Mouse (Mus musculus) neural tube, embryonic 14.5 days (tissue): ENCODE measurements around the gene Fads2. TPM values are rescaled to one million over a fixed set of nuclear protein-coding genes. Genes with fewer than 3 reads are reported as not detected.

Experiments
- ATAC-seq: fragments of 200-750 bp; cut with Nextera tagmentation; 2 replicates; pipeline ENCODE4 v1.8.0; 2017; ENCODE audit warnings: low read depth, mild to moderate bottlenecking, moderate TSS enrichment, moderate library complexity
- H3K27ac ChIP-seq: fragments of 300-500 bp; sonication (generic); 2 replicates; pipeline ENCODE4 v1.5.1; 2014; ENCODE audit warnings: low read depth, mild to moderate bottlenecking, control low read depth, low read length, moderate library complexity, mixed read lengths
- H3K27me3 ChIP-seq: fragments of 300-500 bp; sonication (generic); 2 replicates; pipeline ENCODE4 v1.6.1; 2014; ENCODE audit warnings: low read length; ENCODE audit not compliant: control insufficient read depth, insufficient read depth
- H3K36me3 ChIP-seq: fragments of 300-500 bp; sonication (generic); 2 replicates; pipeline ENCODE4 v1.6.1; 2014; ENCODE audit warnings: low read length, mixed read lengths; ENCODE audit not compliant: control insufficient read depth, insufficient read depth
- H3K4me1 ChIP-seq: fragments of 300-500 bp; sonication (generic); 2 replicates; pipeline ENCODE4 v1.6.1; 2014; ENCODE audit warnings: low read length; ENCODE audit not compliant: control insufficient read depth, insufficient read depth
- H3K4me2 ChIP-seq: fragments of 300-500 bp; sonication (generic); 2 replicates; pipeline ENCODE4 v1.6.1; 2014; ENCODE audit warnings: mild to moderate bottlenecking, low read depth, low read length, control low read depth
- H3K4me3 ChIP-seq: fragments of 300-500 bp; sonication (generic); 2 replicates; pipeline ENCODE4 v1.5.1; 2014; ENCODE audit warnings: low read depth, low read length, control low read depth, mixed read lengths
- H3K9ac ChIP-seq: fragments of 300-500 bp; sonication (generic); replicated peaks from 2 replicates; pipeline ENCODE4 v1.6.1; 2014; ENCODE audit warnings: low read depth, mild to moderate bottlenecking, control low read depth, low read length, mixed read lengths
- H3K9me3 ChIP-seq: fragments of 300-500 bp; sonication (generic); 2 replicates; pipeline ENCODE4 v1.6.1; 2016; ENCODE audit warnings: low read length; ENCODE audit not compliant: control insufficient read depth
- WGBS: fragments of 180-500 bp; shearing (Covaris S2); extraction: QIAGEN DNeasy Blood & Tissue Kit; methylation state at CpG from one replicate; pipeline ENCODE4 v1.1.7; 2014; 5-methylcytosine and 5-hydroxymethylcytosine counted together
- polyA plus RNA-seq: library from polyadenylated mRNA; unstranded; fragments of >200 nt; fragmentation: Nextera tagmentation; extraction: Ambion mirVana; gene quantifications from 2 replicates; pipeline ENCODE4 v1.2.1, GENCODE M21; 2014

The Fads2 gene
- polyA plus RNA-seq, 1 experiment from 2014 or later = 55.3 TPM

DNA sequence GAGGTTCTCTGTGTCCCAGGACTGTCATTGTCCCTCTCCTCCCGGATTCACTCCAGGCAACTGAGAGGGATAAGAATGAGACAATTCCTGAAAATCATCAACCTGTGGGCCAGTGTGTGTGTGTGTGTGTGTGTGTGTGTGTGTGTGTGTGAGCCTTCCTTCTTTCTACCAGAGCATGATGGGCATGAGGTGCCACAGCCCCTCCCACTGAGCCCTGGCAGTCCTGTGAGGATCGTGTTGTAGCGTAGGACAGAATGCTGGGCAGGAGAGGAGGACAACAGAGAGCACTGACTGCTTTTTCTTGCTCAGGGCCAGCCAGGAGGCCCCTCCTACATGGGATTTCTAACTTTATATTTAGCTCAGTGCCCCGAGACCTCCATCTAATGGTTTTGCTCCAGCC lies 58.7 kb downstream of the Fads2 start:
- H3K9ac ChIP-seq = no peak overlapping the region

DNA sequence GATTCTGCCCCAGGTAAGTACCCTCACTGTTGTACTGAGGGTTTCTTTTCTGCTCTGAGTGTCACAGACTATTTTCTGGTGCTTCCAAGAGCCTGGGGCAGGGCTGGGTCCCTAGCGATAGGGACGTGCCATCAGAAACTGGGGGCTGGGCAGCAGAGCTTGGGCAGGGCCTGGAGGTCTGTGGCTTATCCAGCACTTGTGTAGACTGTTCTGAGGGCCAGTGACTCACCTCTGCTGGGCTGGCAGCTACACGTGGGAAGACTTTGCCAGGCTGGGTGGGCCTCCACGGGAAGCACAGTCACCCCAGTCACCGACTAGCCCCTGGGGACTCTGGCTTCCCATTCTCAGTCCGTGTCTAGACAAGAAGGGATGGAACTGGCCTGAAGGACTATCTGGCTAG lies 59.3 kb downstream of the Fads2 start:
- no peaks in the 10 kb centered on the region for H3K9me3 ChIP-seq
- 57% methylated on average over 6 of the region's 6 CpGs for WGBS
- ATAC-seq = peak; percentile 15

More for the DNA sequence above, 58.7 kb downstream of the Fads2 start:
- Histone ChIP-seq H3K36me3 (no peaks in the 10 kb centered on the region), H3K27ac (no peak overlapping the region), H3K27me3 (no peaks in the 10 kb centered on the region; the same call in 1 of the 2 replicates), H3K4me2 (peak overlapping the region; percentile 92), H3K9me3 (no peaks in the 10 kb centered on the region), H3K4me3 (peak overlapping the region; percentile 61; the same call in 1 of the 2 replicates), H3K4me1 (no peaks in the 10 kb centered on the region)
- WGBS = 88% methylated on average over 4 of the region's 4 CpGs
- ATAC-seq = no peak

DNA sequence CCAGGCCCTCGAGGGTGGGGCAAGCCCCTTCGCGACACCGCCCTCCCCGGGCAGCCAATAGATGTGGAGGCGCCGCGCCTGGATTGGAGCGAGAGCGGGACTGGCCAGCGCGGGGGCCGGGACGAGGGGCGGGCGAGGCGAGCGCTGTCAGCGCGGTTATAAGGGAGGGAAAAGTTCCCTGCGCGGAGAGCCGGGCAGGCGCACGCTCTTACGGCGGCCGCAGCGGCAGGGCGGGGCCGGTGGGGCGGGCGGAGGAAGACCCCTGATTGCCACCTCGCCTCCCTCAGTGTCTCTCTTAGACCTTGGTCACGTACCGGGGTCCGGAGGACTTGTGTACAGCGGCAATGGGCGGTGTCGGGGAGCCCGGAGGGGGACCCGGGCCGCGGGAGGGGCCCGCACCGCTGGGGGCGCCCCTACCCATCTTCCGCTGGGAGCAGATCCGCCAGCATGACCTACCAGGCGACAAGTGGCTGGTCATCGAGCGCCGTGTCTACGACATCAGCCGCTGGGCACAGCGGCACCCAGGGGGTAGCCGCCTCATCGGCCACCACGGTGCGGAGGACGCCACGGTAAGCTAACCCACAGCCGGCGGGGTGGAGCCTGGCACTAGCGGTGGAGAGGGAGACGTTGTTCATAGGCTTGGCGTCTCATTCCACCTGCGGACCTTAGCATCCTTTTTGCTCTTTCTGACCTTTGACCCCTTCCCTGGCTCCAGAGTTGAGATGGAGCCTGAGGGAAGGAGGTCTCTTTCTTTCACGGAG lies 60.0 kb downstream of the Fads2 start, which contains the start of gene Fads3:
Gene Fads3 (plus strand): TSS at position 182 of the 761 bp plus-strand sequence.
- Histone ChIP-seq H3K9me3 (no peaks in the 10 kb centered on the region), H3K27ac (0 out of 2 replicates have a peak within 1 kb of the TSS, but pooled peaks have one; percentile 28), H3K27me3 (no peaks in the 10 kb centered on the region; the same call in 1 of the 2 replicates), H3K4me1 (no peaks in the 10 kb centered on the region), H3K4me3 (peak within 1 kb of the TSS; percentile 61), H3K9ac (peak within 1 kb of the TSS; percentile 63), H3K4me2 (peak within 1 kb of the TSS; percentile 92), H3K36me3 (no peaks in the 10 kb centered on the region)
- under 1% methylated on average over 64 of the region's 69 CpGs for WGBS
- peak; percentile 91 for ATAC-seq

More for the DNA sequence above, 59.3 kb downstream of the Fads2 start:
- no peaks in the 10 kb centered on the region for H3K4me1 ChIP-seq
- peak overlapping the region; percentile 63 for H3K9ac ChIP-seq
- no peaks in the 10 kb centered on the region; the same call in 1 of the 2 replicates for H3K27me3 ChIP-seq
- H3K4me2 ChIP-seq = peak overlapping the region; percentile 92
- peak overlapping the region; percentile 61 for H3K4me3 ChIP-seq
- H3K27ac ChIP-seq = no peak overlapping the region
- H3K36me3 ChIP-seq = no peaks in the 10 kb centered on the region

DNA sequence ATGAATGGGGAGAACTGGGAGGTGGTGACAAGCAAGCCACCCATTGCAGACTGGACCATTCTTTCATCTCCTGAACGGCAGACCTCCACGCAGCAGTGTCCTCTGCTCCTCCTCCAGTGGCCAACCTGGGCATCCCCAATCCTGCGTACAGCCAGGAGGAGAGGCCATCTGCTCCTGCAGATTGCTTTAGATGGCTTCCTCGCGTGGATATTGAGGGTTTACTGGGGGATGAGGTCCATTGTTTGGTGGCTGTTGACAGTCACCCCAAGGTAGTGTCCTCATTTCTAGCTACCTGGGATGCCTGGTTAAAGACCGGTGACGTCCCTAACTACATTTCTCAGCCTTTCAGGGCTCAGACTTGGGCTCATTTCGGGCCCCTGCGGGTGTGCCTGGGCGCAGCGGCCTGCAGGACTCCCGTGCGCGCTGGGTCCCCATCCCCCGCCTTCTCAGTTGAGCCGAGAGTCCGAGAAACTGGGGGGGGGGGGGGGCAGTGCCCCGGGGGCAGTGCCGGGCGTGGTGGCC lies 60.6 kb downstream of the Fads2 start:
- Histone ChIP-seq H3K27ac (no peak overlapping the region), H3K36me3 (no peaks in the 10 kb centered on the region), H3K4me1 (no peaks in the 10 kb centered on the region)

DNA sequence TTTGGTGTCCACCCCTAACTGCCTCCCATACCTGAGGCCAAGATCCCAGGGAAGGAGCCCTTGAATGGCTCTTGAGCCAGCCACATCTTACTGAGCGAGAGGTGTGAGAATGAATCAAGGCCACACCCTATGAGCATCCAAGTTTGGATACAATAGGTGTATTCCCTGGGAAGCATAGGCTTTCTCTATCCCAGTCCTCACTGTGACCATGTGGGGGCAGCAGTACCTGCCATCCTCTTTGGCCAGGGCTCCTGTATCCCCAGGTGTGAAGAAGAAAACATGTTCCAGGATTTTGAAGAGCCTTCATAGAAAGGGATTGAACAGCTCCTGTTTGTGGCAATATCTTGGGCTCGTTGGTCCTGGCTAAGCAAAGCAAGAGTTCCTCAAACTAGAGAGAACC lies 61.9 kb downstream of the Fads2 start:
- Histone ChIP-seq H3K27ac (no peak overlapping the region), H3K9ac (no peak overlapping the region), H3K36me3 (no peaks in the 10 kb centered on the region), H3K27me3 (no peaks in the 10 kb centered on the region; the same call in 1 of the 2 replicates), H3K4me3 (no peak overlapping the region), H3K4me1 (no peaks in the 10 kb centered on the region), H3K9me3 (no peaks in the 10 kb centered on the region), H3K4me2 (no peak overlapping the region)
- ATAC-seq = no peak
- 91% methylated on average over 2 of the region's 2 CpGs for WGBS

More for the DNA sequence above, 60.6 kb downstream of the Fads2 start:
- WGBS = 5% methylated on average over 20 of the region's 20 CpGs
- Histone ChIP-seq H3K4me3 (peak overlapping the region; percentile 61), H3K27me3 (no peaks in the 10 kb centered on the region; the same call in 1 of the 2 replicates), H3K9me3 (no peaks in the 10 kb centered on the region), H3K9ac (peak overlapping the region; percentile 63), H3K4me2 (peak overlapping the region; percentile 92)
- ATAC-seq = peak; percentile 49

DNA sequence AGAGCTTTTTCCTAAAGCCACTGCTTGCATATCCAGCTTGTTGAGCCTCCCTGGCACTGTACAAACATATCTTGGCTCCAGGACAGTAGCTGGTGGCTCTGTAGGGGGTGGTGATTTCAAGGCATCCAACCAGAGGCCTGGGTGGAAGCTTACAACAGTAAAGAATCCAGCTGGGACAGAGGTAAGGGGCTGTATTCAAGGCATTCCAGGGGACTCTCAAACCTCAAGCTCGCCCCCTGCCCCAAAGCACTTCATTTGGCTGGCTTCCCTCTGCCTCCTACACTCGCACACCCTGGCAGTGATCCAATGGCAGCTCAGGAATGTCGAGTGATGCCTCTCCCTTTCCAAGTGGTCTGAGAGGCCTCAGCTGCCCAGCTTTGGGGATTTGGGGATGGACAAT lies 62.6 kb downstream of the Fads2 start:
- H3K4me3 ChIP-seq = no peak overlapping the region
- no peaks in the 10 kb centered on the region for H3K36me3 ChIP-seq
- H3K4me1 ChIP-seq = no peaks in the 10 kb centered on the region
- no peak overlapping the region for H3K4me2 ChIP-seq
- no peak for ATAC-seq
- no peak overlapping the region for H3K9ac ChIP-seq
- H3K9me3 ChIP-seq = no peaks in the 10 kb centered on the region
- no peak overlapping the region for H3K27ac ChIP-seq
- no peaks in the 10 kb centered on the region; the same call in 1 of the 2 replicates for H3K27me3 ChIP-seq
- 22% methylated on average over 3 of the region's 3 CpGs for WGBS

DNA sequence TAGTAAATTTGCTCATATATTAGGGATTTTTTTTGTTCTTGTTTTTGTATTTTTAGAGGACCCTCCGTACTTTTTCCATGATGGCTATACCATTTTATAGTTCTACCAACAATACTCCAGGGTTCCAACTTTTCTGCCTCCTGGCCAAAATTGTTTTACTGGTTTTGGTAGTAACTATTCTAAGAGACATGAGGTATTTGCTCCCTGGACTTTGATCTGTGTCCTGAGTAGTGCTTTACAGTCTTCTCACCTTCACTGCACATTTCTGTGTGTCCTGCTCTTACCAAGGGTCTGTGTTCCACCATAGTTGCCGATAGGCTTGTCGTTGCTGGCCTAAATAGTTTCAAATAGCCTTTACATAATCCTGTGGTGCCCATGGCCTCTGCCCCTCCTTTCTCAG lies 63.2 kb downstream of the Fads2 start:
- Histone ChIP-seq H3K27me3 (no peaks in the 10 kb centered on the region; the same call in 1 of the 2 replicates), H3K4me1 (no peaks in the 10 kb centered on the region), H3K36me3 (no peaks in the 10 kb centered on the region), H3K9ac (no peak overlapping the region), H3K4me2 (no peak overlapping the region), H3K9me3 (no peaks in the 10 kb centered on the region), H3K4me3 (no peak overlapping the region), H3K27ac (no peak overlapping the region)
- 85% methylated on average over 3 of the region's 3 CpGs for WGBS
- no peak for ATAC-seq

DNA sequence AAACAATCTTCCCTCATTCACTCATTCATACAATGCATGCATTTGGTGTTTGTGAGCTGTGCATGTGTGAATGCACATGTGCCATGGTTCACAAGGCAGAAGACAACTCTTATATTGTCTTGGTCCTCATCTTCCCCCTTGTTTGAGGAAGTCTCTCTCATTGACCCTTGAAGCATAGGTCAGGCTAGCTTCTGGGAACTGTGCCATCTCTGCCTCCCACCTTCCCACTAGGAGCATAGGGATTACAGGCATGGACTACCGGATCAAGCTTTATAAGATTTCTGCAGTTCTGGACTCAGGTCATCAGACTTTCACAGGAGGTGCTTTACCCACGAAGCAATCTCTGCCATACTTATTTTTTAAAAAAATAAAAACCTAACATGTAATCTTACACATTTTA lies 64.0 kb downstream of the Fads2 start:
- ATAC-seq = no peak
- WGBS = 68% methylated on average over 2 of the region's 2 CpGs
- H3K36me3 ChIP-seq = no peaks in the 10 kb centered on the region

More for the DNA sequence above, 64.0 kb downstream of the Fads2 start:
- H3K4me2 ChIP-seq = no peak overlapping the region
- H3K27ac ChIP-seq = no peak overlapping the region
- no peaks in the 10 kb centered on the region for H3K4me1 ChIP-seq
- H3K9ac ChIP-seq = no peak overlapping the region
- H3K4me3 ChIP-seq = no peak overlapping the region
- no peaks in the 10 kb centered on the region; the same call in 1 of the 2 replicates for H3K27me3 ChIP-seq
- no peaks in the 10 kb centered on the region for H3K9me3 ChIP-seq
